Comparison of ENCODE assay signal across 8 mouse cellular contexts in the genomic region with DNA sequence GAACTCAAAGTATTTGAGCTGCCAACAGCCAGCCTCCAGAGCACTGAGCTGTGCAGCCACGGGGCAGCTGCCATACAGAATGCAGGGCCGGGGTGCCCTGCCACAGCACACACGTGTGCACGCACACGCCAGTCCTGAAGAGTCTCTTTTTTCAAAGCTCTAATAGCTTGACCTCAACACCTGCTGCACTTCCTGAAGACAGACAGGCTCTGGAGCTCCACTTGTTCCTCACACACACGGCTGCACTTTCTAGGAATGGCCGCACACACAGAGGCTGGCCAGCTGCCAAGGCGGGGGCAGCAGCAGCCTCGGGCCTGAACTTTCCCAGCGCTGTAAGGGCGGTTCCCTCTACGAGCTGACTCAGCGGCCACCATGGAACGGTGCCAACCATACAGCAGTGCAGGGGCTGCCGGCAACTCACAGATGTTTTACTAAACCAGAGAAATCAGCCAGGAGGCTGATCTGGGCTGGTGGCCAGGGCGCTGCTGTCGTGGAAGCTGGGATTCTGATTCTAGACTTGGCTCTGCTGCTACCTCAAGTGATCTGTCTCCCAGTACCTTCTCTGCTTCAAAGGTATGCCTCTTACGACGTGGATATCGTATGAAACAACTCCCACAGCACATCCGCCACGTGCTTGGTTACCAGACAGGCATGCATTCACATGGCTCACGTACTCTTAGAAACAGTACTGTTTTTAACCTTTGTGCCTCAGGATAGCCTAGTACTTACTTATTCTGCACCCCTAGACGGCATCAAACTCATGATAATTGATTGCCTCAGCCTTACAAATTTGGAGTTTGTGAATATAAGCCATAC. TPM values are rescaled to one million over a fixed set of nuclear protein-coding genes. Genes with fewer than 3 reads are reported as not detected.
A peak's percentile ranks its signal among the peaks of the same experiment; 100 is the strongest.
DNase-seq lines count a peak whose midpoint lies in the region; ATAC-seq and TF ChIP-seq lines count a peak whose summit lies in the region.

No protein-coding gene starts in this region.

- H3K79me3 ChIP-seq in C2C12 (ENCODE audit: low read depth), result no peaks in the 10 kb centered on the region

- H3K9me3 ChIP-seq in heart, embryonic 12.5 days (replicated peaks), result no peaks in the 10 kb centered on the region
- no peaks in the 10 kb centered on the region for H3K9me3 ChIP-seq in kidney, postnatal 0 days (replicated peaks; ENCODE audit: low read length)
- no peaks in the 10 kb centered on the region for H3K9me3 ChIP-seq in stomach, embryonic 14.5 days (ENCODE audit: control insufficient read depth, low read depth, low read length)

- peak; percentile 96 for DNase-seq in brain, adult 2 months (ENCODE audit: low read depth, low spot score)
- DNase-seq in fat pad, adult 2 months (ENCODE audit: extremely low read depth, low read depth, low spot score), result peak; percentile 45
- peak; percentile 99 for DNase-seq in kidney, postnatal 0 days (ENCODE audit: low spot score)
- DNase-seq in liver, adult 2 months (ENCODE audit: extremely low read depth, low read depth, low spot score), result peak; percentile 75

- peak overlapping the region; percentile 64 for H3K4me2 ChIP-seq in heart, embryonic 12.5 days
- peak overlapping the region; percentile 37 for H3K4me2 ChIP-seq in kidney, postnatal 0 days (ENCODE audit: low read length)
- peak overlapping the region; percentile 44 for H3K4me2 ChIP-seq in myocyte (ENCODE audit: low read depth)
- peak overlapping the region; percentile 28 for H3K4me2 ChIP-seq in stomach, embryonic 14.5 days (replicated peaks; ENCODE audit: low read depth, low read length)

- H3K27ac ChIP-seq in heart, embryonic 12.5 days (ENCODE audit: poor library complexity, severe bottlenecking), result peak overlapping the region; percentile 79
- H3K27ac ChIP-seq in kidney, postnatal 0 days, result peak overlapping the region; percentile 60
- no peak overlapping the region for H3K27ac ChIP-seq in liver, adult 2 months (replicated peaks; ENCODE audit: insufficient read depth, low read depth, low read length)
- peak overlapping the region; percentile 53; the same call in 1 of the 2 replicates for H3K27ac ChIP-seq in stomach, embryonic 14.5 days (ENCODE audit: low read length)

- WGBS in heart, embryonic 12.5 days, result 9% methylated on average over 24 of the region's 24 CpGs
- 2% methylated on average over 24 of the region's 24 CpGs for WGBS in kidney, postnatal 0 days
- WGBS in liver, adult 2 months, result 4% methylated on average over 24 of the region's 24 CpGs
- 4% methylated on average over 24 of the region's 24 CpGs for WGBS in stomach, embryonic 14.5 days

- ATAC-seq in heart, embryonic 12.5 days (ENCODE audit: insufficient number of reproducible peaks, low FRiP score), result peak; percentile 95
- peak; percentile 94 for ATAC-seq in kidney, postnatal 0 days (replicated peaks; ENCODE audit: low FRiP score, low read depth)
- ATAC-seq in stomach, embryonic 14.5 days (ENCODE audit: insufficient number of reproducible peaks, insufficient read depth, low FRiP score, low read depth), result peak; percentile 97

- 0 out of 2 replicates have a peak, but pooled peaks have one; percentile 6 for TF ChIP-seq POLR2A in liver, adult 2 months (IDR thresholded peaks at IDR 0.05; ENCODE audit: extremely low read depth, insufficient read depth, low read length)
- TF ChIP-seq POLR2A in myocyte (IDR thresholded peaks at IDR 0.05; ENCODE audit: insufficient read length, low read depth), result no peak

- H3K9ac ChIP-seq in heart, embryonic 12.5 days, result no peak overlapping the region
- no peak overlapping the region for H3K9ac ChIP-seq in kidney, postnatal 0 days (ENCODE audit: low read depth, low read length)
- no peak overlapping the region for H3K9ac ChIP-seq in liver, adult 2 months (ENCODE audit: low read depth, low read length)
- H3K9ac ChIP-seq in stomach, embryonic 14.5 days (replicated peaks; ENCODE audit: low read depth, low read length), result no peak overlapping the region

- H3K4me3 ChIP-seq in C2C12 (ENCODE audit: insufficient read depth, poor library complexity, severe bottlenecking), result no peak overlapping the region
- peak overlapping the region; percentile 34 for H3K4me3 ChIP-seq in heart, embryonic 12.5 days
- no peak overlapping the region for H3K4me3 ChIP-seq in kidney, postnatal 0 days (replicated peaks; ENCODE audit: low read depth, low read length)
- no peak overlapping the region; the same call in 1 of the 2 replicates for H3K4me3 ChIP-seq in liver, adult 2 months (ENCODE audit: insufficient read depth, low read depth, low read length)
- H3K4me3 ChIP-seq in myocyte, result no peak overlapping the region
- no peak overlapping the region for H3K4me3 ChIP-seq in stomach, embryonic 14.5 days (ENCODE audit: low read depth, low read length)

- H3ac ChIP-seq in C2C12 (ENCODE audit: control insufficient read depth, insufficient read length, low read depth), result no peak overlapping the region
- H3ac ChIP-seq in myocyte (ENCODE audit: control insufficient read depth, insufficient read length), result no peak overlapping the region

- H3K79me2 ChIP-seq in C2C12 (ENCODE audit: control insufficient read depth, insufficient read depth) (no peaks in the 10 kb centered on the region), myocyte (ENCODE audit: control insufficient read depth, insufficient read depth) (no peaks in the 10 kb centered on the region)
- peaks cover 19% of the 10 kb centered on the region; the same call in 1 of the 2 replicates for H3K79me2 ChIP-seq in liver, adult 2 months (ENCODE audit: control insufficient read depth, insufficient read depth, low read length)

- TF ChIP-seq CTCF in C2C12 (IDR thresholded peaks at IDR 0.05; ENCODE audit: control insufficient read depth, insufficient read depth, insufficient read length), result no peak
- 0 out of 2 replicates have a peak, but pooled peaks have one; percentile 3 for TF ChIP-seq CTCF in kidney, postnatal 0 days (IDR thresholded peaks at IDR 0.05; ENCODE audit: low read depth)
- TF ChIP-seq CTCF in liver, adult 2 months (IDR thresholded peaks at IDR 0.05; ENCODE audit: low read depth, low read length), result no peak

- H3K36me3 ChIP-seq in C2C12 (ENCODE audit: control insufficient read depth, insufficient read depth) (no peaks in the 10 kb centered on the region), myocyte (ENCODE audit: control insufficient read depth, insufficient read depth) (no peaks in the 10 kb centered on the region)
- 0 out of 2 replicates have a peak, but pooled peaks cover 1% of the 10 kb centered on the region for H3K36me3 ChIP-seq in heart, embryonic 12.5 days
- no peaks in the 10 kb centered on the region for H3K36me3 ChIP-seq in kidney, postnatal 0 days (ENCODE audit: insufficient read depth, low read length)
- no peaks in the 10 kb centered on the region for H3K36me3 ChIP-seq in liver, adult 2 months (ENCODE audit: control insufficient read depth, insufficient read depth, low read length)
- H3K36me3 ChIP-seq in stomach, embryonic 14.5 days (ENCODE audit: control insufficient read depth, insufficient read depth, low read length), result no peaks in the 10 kb centered on the region

- H3K27me3 ChIP-seq in C2C12 (ENCODE audit: control insufficient read depth, insufficient read depth, insufficient read length) (no peaks in the 10 kb centered on the region), myocyte (ENCODE audit: control insufficient read depth, insufficient read depth, insufficient read length) (peaks cover 15% of the 10 kb centered on the region)
- H3K27me3 ChIP-seq in heart, embryonic 12.5 days (replicated peaks), result no peaks in the 10 kb centered on the region
- no peaks in the 10 kb centered on the region for H3K27me3 ChIP-seq in kidney, postnatal 0 days (ENCODE audit: insufficient read depth, low read length)
- no peaks in the 10 kb centered on the region for H3K27me3 ChIP-seq in liver, adult 2 months (ENCODE audit: control insufficient read depth, insufficient read depth, low read length)
- no peaks in the 10 kb centered on the region for H3K27me3 ChIP-seq in stomach, embryonic 14.5 days (ENCODE audit: control insufficient read depth, insufficient read depth, low read length)

- peaks cover 73% of the 10 kb centered on the region for H3K4me1 ChIP-seq in heart, embryonic 12.5 days (replicated peaks)
- H3K4me1 ChIP-seq in kidney, postnatal 0 days (replicated peaks; ENCODE audit: insufficient read depth, low read length), result peaks cover 11% of the 10 kb centered on the region; the same call in 1 of the 2 replicates
- H3K4me1 ChIP-seq in liver, adult 2 months (ENCODE audit: control insufficient read depth, insufficient read depth, low read length), result peaks cover 5% of the 10 kb centered on the region
- H3K4me1 ChIP-seq in stomach, embryonic 14.5 days (ENCODE audit: control insufficient read depth, insufficient read depth, low read length), result peaks cover 19% of the 10 kb centered on the region

TF ChIP-seq in C2C12, 6 proteins besides CTCF, POLR2A, EP300 and RAD21:
- no peak for TF ChIP-seq USF1 (IDR thresholded peaks at IDR 0.05; ENCODE audit: low read depth)
- peak; percentile 55 for TF ChIP-seq MYOD1 (IDR thresholded peaks at IDR 0.05; ENCODE audit: control insufficient read depth, insufficient read length, low read depth)
- TF ChIP-seq MYOG (IDR thresholded peaks at IDR 0.05; ENCODE audit: control insufficient read depth, extremely low read depth, insufficient read length), result no peak
- no peak for TF ChIP-seq FOSL1 (IDR thresholded peaks at IDR 0.05; ENCODE audit: insufficient read depth, low read length, poor library complexity, severe bottlenecking)

TF ChIP-seq in myocyte, 11 proteins besides CTCF, POLR2A, EP300 and RAD21 (continues in another document):
- TF ChIP-seq CEBPB (IDR thresholded peaks at IDR 0.05; ENCODE audit: insufficient read depth, poor library complexity, severe bottlenecking), result no peak
- peak; percentile 90 to 96 (median 95) for TF ChIP-seq MYOG (IDR thresholded peaks at IDR 0.05; ENCODE audit: control insufficient read depth in 1 of 3, insufficient read depth in 1 of 3, insufficient read length in 2 of 3, low read depth in 2 of 3)
- no peak for TF ChIP-seq MAX (IDR thresholded peaks at IDR 0.05; ENCODE audit: low read depth)
- TF ChIP-seq TCF3 (IDR thresholded peaks at IDR 0.05; ENCODE audit: insufficient read length, low read depth), result peak; percentile 66
- TF ChIP-seq USF1 (IDR thresholded peaks at IDR 0.05; ENCODE audit: low read depth), result no peak
- TF ChIP-seq TCF12 (IDR thresholded peaks at IDR 0.05; ENCODE audit: insufficient read depth, poor library complexity, severe bottlenecking), result peak; percentile 93
- TF ChIP-seq SRF (IDR thresholded peaks at IDR 0.05; ENCODE audit: control insufficient read depth, insufficient read length, low read depth), result no peak
- peak in 2 of 3 experiments; percentile 87 to 91 for TF ChIP-seq MYOD1 (IDR thresholded peaks at IDR 0.05; ENCODE audit: control insufficient read depth in 1 of 3, insufficient read length in 2 of 3, low read depth in 2 of 3)

RNA-seq across cellular contexts. Expression of gene Arid3b, which starts 5.1 kb away (rescaled TPM):
- polyA plus RNA-seq in C2C12 (2012; fragmentation: generic; extraction: Trizol) (0.87 TPM), myocyte (2012; fragmentation: generic; extraction: Trizol) (1.5 TPM)
- 27.0 and 29.8 TPM in 2 replicates for polyA plus RNA-seq in heart, embryonic 12.5 days (2016; fragmentation: Nextera tagmentation; extraction: Ambion mirVana)
- polyA plus RNA-seq in kidney, postnatal 0 days (2015; fragmentation: Nextera tagmentation; extraction: Ambion mirVana), result 4.0 and 4.2 TPM in 2 replicates
- 0.83 and 1.5 TPM in 2 replicates for total RNA-seq in liver, adult 2 months (2014; rRNA removed)
- polyA plus RNA-seq in liver, adult 2 months (2012; rRNA removed), result 2.4 and 2.8 TPM in 2 replicates
- 5.5 and 8.5 TPM in 2 replicates for polyA plus RNA-seq in stomach, embryonic 14.5 days (2014; fragmentation: Nextera tagmentation; extraction: Ambion mirVana)

Comparison
In these comparisons a context has a peak if more than half of its experiments do, and no peak if none do; other contexts are left out.
1. DNase-seq: peak in every context shown above with its lines; median percentile 99 in kidney, postnatal 0 days; 96 in brain, adult 2 months; 75 in liver, adult 2 months; 45 in fat pad, adult 2 months.